Mouse (Mus musculus): ENCODE measurements around the gene Rcor3.

The Rcor3 gene

GRCm38 (mm10) chr1:192094451-192095170 lies 43.3 kb downstream of the Rcor3 start:
- peak; percentile 40 for DNase-seq (ENCODE audit: low read depth, low spot score)

DNA sequence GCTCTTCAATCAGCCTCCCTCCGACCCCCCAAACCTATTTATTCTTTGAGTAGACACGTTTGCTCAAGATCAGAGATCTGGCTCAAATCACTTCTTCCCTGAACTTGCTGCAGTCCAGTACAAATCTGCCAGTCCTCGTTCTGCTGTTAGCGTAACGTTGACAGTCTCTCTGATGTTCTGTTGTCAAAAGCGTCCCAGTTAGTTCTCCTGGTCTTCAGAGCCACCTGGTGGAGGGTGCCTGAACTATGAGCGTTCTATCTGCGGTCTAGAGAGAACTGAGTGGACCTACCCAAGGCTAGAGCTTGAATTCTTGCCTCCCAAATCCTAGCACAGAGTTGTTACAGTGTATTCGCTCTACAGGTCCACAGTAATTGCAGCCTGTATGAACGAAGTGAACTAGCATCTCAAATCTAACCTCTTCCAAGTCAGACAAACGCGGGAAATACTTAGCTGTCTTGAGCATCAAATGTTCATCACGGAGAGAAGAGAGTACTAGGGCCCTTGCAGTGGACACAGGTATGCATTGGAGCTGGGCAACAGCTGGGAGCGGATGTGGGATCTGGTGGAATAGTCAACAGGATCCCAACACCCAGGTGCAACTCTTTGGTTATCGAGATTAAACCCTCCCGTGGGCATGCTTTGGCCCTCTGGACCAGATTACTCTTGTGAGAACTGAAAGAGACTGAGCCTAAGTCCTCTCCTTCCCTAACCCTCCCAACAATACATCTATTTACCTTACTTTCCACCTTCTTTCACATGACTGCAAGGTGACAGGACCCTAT lies 44.8 kb downstream of the Rcor3 start:
- DNase-seq (ENCODE audit: low read depth, low spot score), result peak; percentile 76

DNA sequence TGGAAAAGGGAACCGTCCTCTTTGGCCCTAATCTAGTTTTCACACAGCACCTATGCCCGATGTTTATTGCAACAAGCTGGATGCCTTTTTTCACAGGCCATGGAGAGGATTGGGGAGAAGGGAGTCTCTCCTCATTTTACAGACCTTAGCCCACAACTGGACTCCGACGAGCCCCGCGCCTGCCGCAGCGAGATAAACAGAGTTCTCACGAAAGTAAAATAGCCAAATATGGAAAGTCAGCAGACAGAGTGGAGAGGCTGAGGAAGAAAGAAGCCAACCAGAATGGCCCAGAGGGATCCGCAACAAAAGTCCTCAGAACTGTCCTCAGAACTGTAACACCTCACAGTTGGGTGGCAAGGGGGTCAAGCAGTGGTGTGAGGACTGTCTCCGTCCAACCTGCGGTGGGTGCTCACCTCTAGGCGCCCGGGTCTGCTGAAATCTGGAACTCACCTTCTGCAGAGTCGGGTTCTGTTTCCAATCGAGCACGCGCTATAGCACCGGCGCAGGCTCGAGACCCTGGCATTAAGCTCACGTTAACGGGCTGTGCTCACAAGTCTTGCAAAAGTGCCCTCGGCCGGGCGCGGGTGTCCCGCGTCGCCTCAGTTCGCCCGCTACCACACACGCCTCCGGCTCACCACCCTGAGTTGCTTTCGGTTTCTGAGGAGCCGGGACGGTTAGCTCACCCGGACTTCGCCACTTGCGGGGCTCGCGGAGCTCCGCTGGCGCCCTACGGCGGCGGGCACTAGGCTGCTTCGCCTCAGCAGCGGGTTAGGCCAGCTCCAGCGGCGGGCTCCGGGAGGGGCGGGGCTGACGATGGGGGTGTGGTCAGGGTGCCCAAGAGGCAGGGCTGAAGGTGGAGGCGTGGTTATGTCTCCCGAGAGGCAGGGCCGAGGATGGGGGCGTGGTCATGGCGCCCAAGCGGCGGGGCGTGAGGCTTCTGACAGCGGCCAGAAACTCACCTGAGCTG lies 45.8 kb downstream of the Rcor3 start, which contains the start of gene Traf5:
Gene Traf5 (minus strand): TSS at position 754 of the 967 bp plus-strand sequence.
- DNase-seq (ENCODE audit: low read depth, low spot score), result peak; percentile 87

GRCm38 (mm10) chr1:192090689-192091567 lies 46.9 kb downstream of the Rcor3 start:
- DNase-seq (ENCODE audit: low read depth, low spot score), result no peak

DNA sequence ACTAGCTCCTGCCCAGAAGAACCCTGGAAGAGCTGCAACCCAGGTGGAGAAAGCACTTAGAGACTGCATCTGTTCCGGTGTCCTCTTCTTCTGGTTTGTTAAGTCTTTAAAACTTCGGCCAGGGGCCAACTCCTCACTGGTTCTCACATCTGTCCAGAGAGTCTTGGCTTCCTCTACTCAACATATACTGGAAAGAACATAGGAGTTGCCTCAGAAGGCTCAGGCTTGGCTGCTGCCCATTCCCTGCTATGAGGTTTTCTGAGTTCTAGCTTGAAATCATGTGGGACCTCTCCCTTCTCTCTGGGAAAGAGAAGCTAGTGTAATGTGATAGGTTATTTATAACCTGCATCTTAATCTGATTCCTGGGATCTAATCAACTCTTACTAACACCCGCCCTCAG lies 47.6 kb downstream of the Rcor3 start:
- no peak for DNase-seq (ENCODE audit: low read depth, low spot score)

DNA sequence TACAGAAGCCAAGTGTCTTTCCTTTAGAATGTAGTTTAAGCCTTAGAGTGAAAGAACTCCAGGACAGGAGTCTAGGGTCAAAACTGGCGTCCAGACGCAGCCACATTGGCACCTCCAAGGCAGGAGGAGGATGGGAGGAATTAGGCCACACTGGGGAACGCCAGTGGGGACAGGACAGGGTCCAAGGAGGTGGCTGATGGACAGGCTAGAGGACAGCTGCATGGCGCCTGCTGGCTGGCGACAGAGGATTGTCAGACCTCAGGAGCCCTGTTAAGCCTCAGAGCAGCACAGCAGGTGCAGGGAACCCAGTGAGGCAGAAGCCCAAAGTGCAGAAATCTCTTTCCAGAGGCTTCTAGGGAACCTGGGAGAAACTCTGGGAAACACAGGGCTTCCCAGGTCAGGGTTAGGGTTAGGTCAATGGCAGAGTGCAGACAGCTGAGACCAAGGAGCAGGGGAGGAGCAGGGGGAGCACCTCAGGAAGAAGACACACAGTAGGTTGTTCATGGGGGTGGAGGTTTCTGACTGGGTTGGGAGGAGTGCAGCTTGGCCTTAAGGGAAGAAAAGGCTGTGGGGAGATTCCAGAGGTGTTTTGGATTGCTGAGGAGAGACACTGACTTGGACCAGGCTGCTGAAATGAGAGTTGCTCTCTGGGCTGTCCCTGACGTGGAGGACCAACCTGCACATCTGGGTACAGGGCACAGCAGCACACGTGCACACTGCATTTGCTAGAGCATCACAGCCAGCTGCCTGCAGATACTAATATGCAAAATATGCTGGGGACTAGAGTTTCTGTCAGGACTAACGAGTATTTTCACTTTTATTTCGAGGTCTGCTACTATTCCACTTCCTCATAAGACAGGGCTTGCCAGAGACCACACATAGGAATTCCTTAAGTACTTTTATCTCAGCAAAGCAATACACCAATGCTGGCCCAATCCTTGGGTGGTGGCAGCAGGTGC lies 48.4 kb downstream of the Rcor3 start:
- DNase-seq (ENCODE audit: low read depth, low spot score), result no peak

GRCm38 (mm10) chr1:192088011-192088410 lies 49.9 kb downstream of the Rcor3 start:
- no peak for DNase-seq (ENCODE audit: low read depth, low spot score)

- no peak for DNase-seq (ENCODE audit: low read depth, low spot score)
These were observed 50.8 kb downstream of the Rcor3 start for GRCm38 (mm10) chr1:192087098-192087497.

GRCm38 (mm10) chr1:192086279-192087037 lies 51.4 kb downstream of the Rcor3 start:
- no peak for DNase-seq (ENCODE audit: low read depth, low spot score)

- DNase-seq (ENCODE audit: low read depth, low spot score), result no peak
These were observed 52.6 kb downstream of the Rcor3 start for GRCm38 (mm10) chr1:192085218-192085617.

DNA sequence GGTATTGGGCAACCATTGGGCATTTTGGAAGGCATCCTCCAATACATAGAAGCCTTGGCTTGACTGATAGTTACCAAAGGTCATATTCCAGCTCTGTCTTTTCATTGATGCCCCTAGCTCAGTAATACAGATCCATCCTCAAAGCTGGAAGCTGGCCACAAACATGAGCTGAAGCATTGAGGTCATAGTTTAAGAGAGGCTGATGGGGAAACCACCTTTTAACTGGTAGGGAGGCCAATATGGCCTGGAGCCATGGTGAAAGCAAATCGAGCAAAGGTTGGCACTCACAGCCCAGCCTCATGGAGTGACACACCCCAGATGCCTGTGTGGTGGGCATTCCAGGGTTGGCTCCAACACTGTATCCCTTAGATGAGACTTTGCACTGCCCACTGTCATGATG lies 55.2 kb downstream of the Rcor3 start:
- DNase-seq (ENCODE audit: low read depth, low spot score), result no peak

DNA sequence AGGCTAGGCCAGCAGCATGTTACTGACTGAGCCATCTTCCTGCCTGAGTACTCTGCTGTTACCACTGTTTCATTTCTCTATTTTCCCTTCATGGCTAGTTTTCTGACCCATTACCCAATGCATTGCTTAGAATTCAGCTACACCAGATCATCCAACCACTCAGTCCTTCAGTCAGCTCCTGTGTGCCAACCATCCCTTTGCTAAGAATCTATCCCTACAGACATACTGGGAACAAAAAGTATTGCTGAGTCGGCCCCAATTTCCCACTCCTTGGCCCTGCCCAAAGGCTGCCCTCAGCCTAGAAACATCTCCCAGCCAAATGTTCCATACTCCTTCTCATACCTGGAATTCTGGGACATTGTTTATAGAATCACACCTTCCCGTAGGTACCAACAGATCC lies 56.7 kb downstream of the Rcor3 start:
- DNase-seq (ENCODE audit: low read depth, low spot score), result no peak

DNA sequence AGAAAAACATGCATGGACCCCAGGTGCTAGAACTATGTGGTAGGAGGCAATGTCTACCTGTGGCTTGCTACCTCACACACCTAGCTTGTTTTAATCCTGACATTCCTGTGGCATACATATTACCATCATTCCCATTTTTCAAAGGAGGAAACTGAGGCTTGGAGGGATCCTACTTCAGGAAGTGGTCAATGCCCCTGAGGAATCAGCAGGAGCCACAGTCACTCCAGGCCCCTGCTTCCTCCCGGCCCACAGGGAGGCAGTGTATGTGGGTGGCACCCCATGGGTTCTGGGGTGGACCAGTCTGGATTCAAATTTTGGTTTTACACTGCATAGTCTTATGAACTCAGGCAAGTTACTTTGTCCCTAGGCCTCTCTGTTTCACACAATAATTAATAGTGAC lies 58.7 kb downstream of the Rcor3 start:
- DNase-seq (ENCODE audit: low read depth, low spot score), result no peak

DNA sequence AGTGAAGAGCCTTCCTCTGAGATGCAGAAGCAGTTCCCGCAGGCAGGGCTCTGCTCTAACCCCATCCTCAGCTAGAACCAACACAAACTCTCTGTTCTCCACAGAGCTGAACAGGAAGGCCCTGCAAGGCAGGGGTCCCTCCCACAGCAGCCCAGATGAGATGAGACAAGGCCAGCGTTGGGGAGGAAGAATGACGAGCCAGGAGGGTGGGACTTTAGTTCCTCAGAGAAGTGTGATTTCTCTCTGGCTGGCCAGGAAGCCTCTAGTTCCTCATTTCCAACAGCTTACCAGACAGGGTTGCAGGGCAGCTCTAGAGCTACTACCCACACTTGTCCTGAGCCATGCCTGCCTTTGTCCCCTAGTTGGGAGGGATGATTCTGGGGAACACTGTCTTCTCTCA lies 59.5 kb downstream of the Rcor3 start:
- DNase-seq (ENCODE audit: low read depth, low spot score), result no peak

- DNase-seq (ENCODE audit: low read depth, low spot score), result no peak
These were observed 60.9 kb downstream of the Rcor3 start for GRCm38 (mm10) chr1:192076796-192077535.

DNA sequence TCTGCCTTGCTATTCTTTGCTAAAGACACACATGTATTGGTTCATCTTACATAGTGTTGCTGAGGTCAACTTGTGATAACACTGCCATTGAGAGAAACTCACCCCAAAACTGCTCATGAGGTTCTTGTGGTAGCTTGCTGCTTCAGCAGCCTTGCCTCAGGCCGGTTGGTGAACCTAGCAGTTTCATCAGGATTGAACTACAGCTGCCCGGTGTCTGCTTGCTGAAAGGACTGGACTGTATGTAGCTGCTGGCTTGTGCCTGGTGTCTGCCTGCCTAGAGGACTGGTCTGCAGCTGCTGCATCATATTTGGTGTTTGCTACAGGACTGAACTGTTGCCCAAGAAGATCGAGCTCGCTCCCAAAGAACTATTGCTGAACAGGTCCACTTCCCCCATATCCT lies 61.8 kb downstream of the Rcor3 start:
- DNase-seq (ENCODE audit: low read depth, low spot score), result no peak

DNA sequence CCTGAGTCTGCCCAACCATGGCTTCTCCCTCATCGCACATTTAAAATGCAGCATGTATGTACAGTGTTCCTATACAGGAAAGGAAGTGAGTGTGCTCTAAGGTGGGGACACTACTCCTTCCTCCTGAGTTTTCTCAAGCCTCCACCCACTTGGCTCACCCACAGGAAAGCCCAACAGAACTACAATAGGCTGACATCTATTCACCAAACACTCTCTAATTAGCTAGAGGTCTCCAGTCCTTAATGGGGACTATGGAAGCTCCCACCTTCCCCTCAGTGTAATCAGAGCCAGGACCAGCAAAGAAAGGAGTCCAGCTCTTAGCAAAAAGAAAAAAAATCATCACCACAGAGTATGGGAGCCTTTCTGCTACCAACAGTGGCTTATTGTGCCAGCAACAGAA lies 63.0 kb downstream of the Rcor3 start:
- DNase-seq (ENCODE audit: low read depth, low spot score), result no peak

DNA sequence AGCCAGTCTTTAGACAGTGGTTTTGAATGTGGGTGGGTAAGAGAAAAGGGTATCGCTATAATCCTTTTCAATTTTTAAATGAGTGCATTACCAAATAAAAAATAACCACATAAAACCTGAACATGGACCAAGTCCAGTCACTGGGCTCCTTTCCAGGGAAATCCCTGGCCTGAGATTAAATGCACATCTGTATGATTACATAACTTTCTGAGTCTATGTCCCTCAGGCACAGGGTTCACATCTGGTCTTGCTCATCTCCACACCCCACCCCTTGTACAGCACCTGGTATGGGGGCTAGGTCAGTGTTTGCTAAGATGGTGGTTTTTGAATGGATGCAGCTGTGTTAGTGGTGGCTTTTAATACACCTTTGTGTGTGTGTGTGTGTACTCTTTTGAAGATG lies 65.4 kb downstream of the Rcor3 start:
- DNase-seq (ENCODE audit: low read depth, low spot score), result peak; percentile 29
